Mouse (Mus musculus) urinary bladder, postnatal 0 days (tissue): Measurements from ENCODE around the gene A130010J15Rik. TPM values are rescaled to one million over a fixed set of nuclear protein-coding genes. Genes with fewer than 3 reads are reported as not detected.

Experiments
- polyA plus RNA-seq: library from polyadenylated mRNA; unstranded; fragments of >200 nt; fragmentation: Nextera tagmentation; extraction: Ambion mirVana; gene quantifications from 2 replicates; pipeline ENCODE4 v1.2.1, GENCODE M21; 2015

The A130010J15Rik gene
- 12.8 and 13.0 TPM in 2 replicates for polyA plus RNA-seq

DNA sequence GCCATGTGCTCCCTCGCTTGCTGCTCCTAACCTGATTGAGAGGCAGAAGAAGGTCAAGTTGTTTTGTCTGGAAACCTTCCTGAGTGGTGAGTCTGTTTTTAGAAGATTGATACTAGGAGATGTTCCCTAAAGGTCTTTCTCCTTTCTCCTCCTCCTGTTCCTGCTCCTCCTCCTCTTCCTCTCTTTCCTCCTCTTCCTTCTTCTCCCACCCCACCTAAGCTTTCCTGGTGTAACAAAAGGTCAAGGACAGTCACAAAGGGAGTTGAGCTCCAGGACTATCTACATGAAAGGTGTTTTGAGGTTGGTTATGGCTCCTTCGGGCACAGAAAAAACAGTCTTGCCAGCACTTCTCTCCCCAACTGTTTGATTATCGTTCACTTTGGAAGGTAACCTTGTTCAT, at the start of gene A130010J15Rik:
TSS of gene A130010J15Rik (plus strand) at position 301 of the 400 bp plus-strand sequence.

DNA sequence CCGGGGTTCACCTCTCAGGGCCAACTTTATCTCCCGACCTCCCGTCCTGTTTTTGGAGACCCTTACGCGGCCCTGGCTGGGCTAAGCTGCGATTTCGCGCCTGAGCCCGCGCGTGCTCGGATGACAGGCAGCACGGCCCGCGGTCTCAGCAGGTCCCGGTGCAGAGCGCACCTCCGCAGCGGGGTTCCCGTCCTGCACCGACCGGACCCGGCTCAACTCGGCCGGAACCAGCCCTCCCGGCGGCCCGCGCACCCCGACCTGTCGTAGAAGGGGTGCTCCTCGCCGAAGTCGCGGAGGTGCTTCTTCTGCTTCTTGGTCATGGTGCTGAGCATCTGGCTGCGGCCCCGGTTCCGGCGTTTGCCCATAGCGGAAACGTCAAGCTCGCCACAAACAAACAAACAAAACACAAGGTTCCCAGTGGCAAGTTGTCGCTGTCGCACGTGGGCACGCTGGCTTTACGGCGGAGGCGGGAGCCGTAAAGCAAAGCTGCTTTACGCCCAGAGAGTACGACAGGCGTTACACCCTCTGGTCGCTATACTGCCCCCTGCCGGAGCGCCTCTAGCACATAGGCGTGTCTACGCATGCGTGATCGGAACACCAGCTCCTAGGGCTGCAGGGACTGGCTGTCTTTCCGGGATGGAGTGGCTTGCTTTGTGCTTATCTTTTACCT, 37.9 kb upstream of the A130010J15Rik start, which contains the start of gene Diexf:
TSS of gene Diexf (minus strand) at position 487 of the 670 bp plus-strand sequence.

DNA sequence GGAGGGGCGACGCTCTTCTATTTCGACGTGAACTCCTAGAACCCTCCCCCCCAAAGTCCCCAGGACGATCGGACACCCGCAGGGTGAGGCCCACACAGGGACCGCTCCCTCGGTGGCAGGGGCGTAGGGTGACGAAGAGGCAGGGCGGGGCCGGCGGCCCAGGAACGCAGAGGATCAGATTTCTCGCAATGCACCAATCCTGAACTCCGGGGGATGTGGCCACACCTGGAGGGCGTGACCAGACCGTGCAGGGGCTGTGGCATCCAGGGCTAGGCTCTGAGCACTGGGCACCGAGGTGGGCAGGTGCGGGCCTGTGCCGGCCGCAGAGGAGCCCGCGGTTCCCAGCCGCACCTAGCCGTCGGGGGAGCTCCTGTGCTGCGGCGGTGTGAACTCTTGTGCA, 15.0 kb upstream of the A130010J15Rik start, which contains the start of gene Irf6:
TSS of gene Irf6 (plus strand) at position 240 of the 400 bp plus-strand sequence.

DNA sequence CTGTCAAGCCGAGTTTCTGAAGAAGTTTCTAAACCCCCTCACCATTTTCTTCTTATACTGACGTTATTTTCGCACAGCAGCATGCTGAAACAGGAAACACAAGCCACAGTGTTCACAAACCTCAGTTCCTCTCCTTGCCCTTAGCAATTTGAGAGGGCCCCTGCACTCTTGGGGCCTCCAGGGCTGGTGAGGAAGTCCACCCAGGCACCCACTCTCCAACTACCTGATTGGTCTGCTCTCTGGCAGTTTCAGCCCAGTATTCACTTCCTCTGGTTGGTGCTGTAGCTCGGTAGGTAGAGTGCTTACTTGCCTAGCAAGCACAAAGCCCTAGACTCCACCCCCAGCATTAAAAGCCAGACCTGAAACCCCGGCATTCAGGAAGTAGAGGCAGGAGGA, 33.5 kb downstream of the A130010J15Rik start, which contains the start of gene Traf3ip3:
TSS of gene Traf3ip3 (minus strand) at position 321 of the 396 bp plus-strand sequence.

DNA sequence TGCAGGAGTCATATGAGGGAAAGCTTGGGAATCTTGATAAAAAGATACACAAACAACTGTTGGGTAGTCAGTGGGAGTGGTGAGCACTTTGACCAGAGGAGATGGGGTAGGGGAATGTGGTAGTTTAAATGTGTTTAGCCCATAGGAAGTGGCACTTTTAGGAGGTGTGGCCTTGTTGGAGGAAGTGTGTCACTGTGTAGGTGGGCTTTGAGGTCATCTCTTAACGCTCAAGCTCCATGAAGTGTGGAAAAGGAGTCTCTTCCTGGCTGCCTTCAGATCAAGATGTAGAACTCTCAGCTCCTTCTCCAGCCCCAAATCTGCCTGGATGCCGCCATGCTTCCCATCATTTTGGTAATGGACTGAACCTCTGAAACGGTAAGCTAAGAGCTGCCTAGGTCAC, 39.7 kb downstream of the A130010J15Rik start, which contains the start of gene Lamb3:
TSS of gene Lamb3 (plus strand) at position 197 of the 400 bp plus-strand sequence.

Other genes starting within 250 kb of the A130010J15Rik start
- 0.81 and 0.98 TPM in 2 replicates for gene Syt14, start 132.3 kb upstream of the A130010J15Rik start, polyA plus RNA-seq
- 3.8 and 4.1 TPM in 2 replicates for gene Diexf, start 37.8 kb upstream of the A130010J15Rik start, polyA plus RNA-seq
- gene Irf6, start 14.9 kb upstream of the A130010J15Rik start, polyA plus RNA-seq, result 23.2 and 24.2 TPM in 2 replicates
- gene Traf3ip3, start 33.7 kb downstream of the A130010J15Rik start, polyA plus RNA-seq, result 1.5 and 2.1 TPM in 2 replicates
- 7.1 and 8.3 TPM in 2 replicates for gene Lamb3, start 39.7 kb downstream of the A130010J15Rik start, polyA plus RNA-seq
- 36.5 and 36.7 TPM in 2 replicates for gene Hsd11b1, start 96.0 kb downstream of the A130010J15Rik start, polyA plus RNA-seq
- 155 and 157 TPM in 2 replicates for gene G0s2, start 105.2 kb downstream of the A130010J15Rik start, polyA plus RNA-seq
- 1.1 and 1.3 TPM in 2 replicates for gene Camk1g, start 202.3 kb downstream of the A130010J15Rik start, polyA plus RNA-seq